Mouse (Mus musculus) layer of hippocampus, postnatal 25 days (tissue): ENCODE data around the gene Rasgrp2. TPM values are rescaled to one million over a fixed set of nuclear protein-coding genes. Genes with fewer than 3 reads are reported as not detected.
A peak's percentile ranks its signal among the peaks of the same experiment; 100 is the strongest.

Source experiments
- DNase-seq, 2 experiments: peaks; one replicate each; pipeline ENCODE4 v3.0.0; 2022; ENCODE audit warnings: mixed read lengths in 2 of 2, low spot score in 1 of 2; ENCODE audit errors: extremely low spot score in 1 of 2
- total RNA-seq, 2 experiments: library from RNA; stranded (reverse); gene quantifications; 2 replicates each; pipeline ENCODE4 v1.2.3; 2021

Rasgrp2 gene
- total RNA-seq, result 10 to 100 TPM; 29.3 to 29.8 TPM

DNA sequence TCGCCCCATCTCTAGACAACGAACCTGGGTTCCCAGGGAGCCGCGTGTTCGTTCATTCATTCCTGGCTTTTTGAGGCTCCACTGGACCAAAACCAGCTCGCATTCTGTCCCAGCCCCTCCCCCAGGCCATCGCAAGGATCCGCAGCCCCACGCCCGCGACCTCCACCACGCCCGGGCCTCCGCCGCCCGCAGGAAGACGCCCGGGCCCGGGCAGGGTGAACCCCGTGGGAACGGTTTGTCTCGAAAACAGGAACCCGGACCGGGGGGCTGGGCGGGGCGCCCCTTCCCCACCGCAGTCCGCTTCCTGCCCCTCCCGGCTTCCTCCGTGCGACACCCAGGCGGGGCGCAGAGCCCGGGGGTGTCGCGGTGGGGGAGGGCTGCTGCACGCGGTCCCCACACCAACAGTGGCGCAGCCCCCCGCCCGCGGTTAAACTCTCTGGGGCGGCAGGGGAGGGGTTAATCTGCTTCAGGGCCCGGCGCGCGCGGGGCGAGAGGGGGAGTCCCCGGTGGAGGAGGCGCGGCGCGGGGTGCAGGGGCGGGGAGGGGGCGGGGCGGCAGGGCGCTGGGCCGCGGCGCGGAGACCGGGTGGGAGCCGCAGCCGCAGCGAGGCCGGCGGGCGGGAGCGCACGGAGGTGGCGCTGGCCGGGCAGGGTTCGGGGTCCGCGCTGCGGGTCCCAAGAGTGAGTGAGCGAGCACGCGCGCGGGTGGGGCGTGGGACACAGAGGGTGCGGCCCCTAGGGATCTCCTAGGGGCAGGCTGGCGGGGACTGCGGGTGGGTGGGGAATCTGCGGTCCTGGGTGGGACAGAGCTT lies at the start of gene Rasgrp2:
Gene Rasgrp2 (plus strand): TSS at position 56 of the 811 bp plus-strand sequence.
- no peak for DNase-seq

GRCm38 (mm10) chr19:6351431-6352106 lies 47.6 kb upstream of the Rasgrp2 start:
- DNase-seq, result no peak

- no peak for DNase-seq
These were observed 47.0 kb upstream of the Rasgrp2 start for GRCm38 (mm10) chr19:6352107-6352505.

DNA sequence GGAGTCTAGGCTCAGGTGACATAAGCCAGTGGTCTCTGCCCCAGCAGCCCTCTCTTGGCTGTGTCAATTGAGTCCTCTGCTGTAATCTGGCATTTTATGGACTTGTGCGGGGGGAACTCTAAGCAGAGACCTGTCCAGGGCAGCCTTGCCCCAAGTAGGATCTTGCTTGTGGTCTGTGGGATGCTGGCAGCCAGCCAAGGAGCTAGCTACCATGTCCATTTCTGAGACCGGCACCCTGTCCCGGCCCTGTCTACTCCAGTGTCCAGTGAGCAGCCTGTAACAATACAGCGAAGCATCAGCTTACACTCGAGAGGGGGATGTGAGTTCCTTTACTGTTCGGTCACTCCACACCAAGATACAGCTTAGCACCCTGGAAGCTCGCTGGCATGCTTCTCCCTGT lies 45.1 kb upstream of the Rasgrp2 start:
- DNase-seq, result no peak

DNA sequence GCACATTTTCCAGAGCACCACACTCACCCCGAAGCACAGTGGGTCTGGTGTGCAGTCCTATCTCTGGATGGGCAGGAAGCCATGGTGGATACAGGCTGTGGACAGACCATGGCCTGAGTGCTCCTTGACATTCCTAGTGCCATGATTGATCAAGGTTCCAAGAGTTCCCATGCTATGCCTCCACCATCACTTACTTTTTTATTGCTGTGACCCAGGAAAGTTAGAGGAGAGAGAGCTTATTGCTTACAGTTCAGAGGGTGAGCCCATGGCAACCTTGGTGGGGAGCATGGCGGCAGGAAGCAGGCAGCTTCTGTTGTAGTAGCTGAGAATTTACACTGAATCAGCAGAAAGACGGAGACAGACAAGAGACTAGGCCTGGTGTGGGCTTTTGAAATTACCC lies 37.8 kb upstream of the Rasgrp2 start:
- no peak for DNase-seq

DNA sequence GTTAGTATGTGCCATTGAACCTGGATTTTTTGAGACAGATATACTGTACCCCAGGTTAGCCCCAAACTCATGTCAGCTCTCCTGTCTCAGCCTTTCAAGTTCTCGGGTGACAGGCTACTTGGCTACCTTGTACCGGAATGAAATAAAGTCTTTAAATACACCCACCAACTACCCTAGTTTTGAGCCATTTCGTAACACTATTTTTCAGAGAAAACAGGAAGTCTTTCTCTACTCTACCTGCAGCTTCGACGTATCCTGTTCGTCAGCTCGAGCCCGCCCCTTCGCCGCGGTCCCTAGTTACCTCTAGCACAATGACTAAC lies 36.1 kb upstream of the Rasgrp2 start:
- DNase-seq, result no peak

- DNase-seq, result peak; percentile 96
These were observed 35.5 kb upstream of the Rasgrp2 start, which contains the start of gene Sf1 for GRCm38 (mm10) chr19:6363411-6364240. Gene Sf1, plus strand, starts transcription at chr19:6363690.

GRCm38 (mm10) chr19:6364317-6364725 lies 34.8 kb upstream of the Rasgrp2 start:
- DNase-seq, result peak; percentile 85 to 88

DNA sequence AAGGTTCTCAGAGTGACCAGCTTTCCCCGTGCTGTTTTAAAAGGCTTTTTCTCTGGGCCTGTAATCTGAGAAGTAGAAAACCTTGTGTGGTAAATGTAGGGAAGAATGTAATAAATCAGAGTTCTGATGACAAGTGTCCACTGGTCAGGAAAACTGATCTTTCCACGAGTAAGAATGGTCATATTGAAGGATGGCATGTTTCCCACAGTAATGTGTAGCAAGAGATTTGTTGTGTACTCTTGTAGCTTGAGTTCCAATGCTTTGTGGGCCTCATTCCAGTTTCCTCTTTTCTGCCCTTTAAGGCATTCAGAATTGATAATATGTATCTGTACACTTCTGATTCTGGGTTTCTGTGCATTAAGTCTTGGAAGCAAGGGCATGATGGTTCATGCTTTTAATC lies 34.3 kb upstream of the Rasgrp2 start:
- no peak for DNase-seq

- DNase-seq, result no peak
These were observed 29.0 kb upstream of the Rasgrp2 start for GRCm38 (mm10) chr19:6370175-6370574.

GRCm38 (mm10) chr19:6372433-6372832 lies 26.7 kb upstream of the Rasgrp2 start:
- DNase-seq, result no peak

DNA sequence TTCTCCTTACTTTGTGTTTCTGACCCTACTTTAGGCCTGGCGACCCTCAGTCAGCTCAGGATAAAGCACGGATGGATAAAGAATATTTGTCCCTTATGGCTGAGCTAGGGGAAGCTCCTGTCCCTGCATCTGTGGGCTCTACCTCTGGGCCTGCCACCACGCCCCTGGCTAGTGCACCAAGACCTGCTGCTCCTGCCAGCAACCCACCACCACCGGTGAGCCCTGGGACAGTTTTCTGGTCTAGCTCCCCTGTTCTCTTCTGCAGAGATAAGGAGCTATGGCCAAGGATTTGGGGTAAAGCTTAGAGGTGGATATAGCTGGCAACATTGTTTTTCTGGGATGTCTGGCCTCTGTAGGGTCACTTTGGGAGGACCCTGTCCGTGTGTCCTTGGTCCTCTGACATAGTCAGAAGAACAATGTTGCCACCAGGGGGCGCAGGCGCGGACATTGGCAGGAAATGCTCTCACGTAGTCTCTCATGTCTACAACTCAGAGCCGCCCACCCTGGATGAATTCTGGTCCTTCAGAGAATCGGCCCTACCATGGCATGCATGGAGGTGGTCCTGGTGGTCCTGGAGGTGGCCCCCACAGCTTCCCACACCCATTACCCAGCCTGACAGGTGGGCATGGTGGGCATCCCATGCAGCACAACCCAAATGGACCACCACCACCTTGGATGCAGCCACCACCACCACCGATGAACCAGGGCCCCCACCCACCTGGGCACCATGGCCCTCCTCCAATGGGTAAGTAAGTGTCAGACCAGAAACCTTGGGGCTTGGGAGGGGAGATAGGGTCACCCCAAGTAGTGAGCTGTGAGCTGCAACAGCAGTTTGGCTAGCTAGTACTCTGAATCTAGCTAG lies 25.4 kb upstream of the Rasgrp2 start:
- peak; percentile 69 to 94 for DNase-seq

- no peak for DNase-seq
These were observed 24.6 kb upstream of the Rasgrp2 start for GRCm38 (mm10) chr19:6374571-6374970.

GRCm38 (mm10) chr19:6375423-6376254 lies 23.5 kb upstream of the Rasgrp2 start:
- no peak for DNase-seq

DNA sequence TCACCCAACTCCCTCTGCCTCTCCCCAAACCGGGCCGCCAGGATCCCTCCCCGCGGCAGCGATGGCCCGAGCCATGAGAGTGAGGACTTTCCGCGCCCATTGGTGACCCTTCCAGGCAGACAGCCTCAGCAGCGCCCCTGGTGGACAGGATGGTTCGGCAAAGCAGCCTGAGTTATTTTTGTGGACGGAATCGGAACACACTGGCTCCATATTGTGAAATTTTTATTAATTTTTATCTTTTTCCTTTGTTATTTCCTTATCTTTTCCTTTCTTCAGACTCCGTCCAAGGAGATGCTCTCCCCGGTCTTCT lies 22.9 kb upstream of the Rasgrp2 start:
- DNase-seq, result peak in 1 of 2 experiments; percentile 76

DNA sequence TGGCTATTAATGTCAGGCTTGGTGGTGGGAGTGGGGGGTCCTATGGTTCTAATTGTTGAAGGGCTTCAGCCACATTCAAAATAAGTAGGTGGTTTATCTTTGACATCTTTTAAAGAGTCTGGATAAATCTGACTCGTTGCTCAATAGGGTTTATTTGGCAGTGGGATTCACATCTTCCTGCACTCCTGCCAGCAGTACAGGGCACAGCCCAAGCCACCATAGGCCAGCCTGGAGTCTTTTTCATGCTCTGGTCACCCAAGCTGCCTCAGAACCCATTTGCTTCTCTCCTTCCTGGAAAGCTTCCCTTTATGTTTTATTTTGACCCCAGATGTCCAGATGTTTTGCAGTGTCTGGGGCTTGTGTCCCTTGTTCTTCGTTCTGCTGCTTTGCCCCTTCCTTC lies 22.5 kb upstream of the Rasgrp2 start:
- DNase-seq, result no peak

- DNase-seq, result no peak
These were observed 21.7 kb upstream of the Rasgrp2 start for GRCm38 (mm10) chr19:6377327-6378040.

- DNase-seq, result no peak
These were observed 18.6 kb upstream of the Rasgrp2 start for GRCm38 (mm10) chr19:6380411-6381166.
